Comparison of ENCODE assay signal across 8 mouse cellular contexts in the genomic region with DNA sequence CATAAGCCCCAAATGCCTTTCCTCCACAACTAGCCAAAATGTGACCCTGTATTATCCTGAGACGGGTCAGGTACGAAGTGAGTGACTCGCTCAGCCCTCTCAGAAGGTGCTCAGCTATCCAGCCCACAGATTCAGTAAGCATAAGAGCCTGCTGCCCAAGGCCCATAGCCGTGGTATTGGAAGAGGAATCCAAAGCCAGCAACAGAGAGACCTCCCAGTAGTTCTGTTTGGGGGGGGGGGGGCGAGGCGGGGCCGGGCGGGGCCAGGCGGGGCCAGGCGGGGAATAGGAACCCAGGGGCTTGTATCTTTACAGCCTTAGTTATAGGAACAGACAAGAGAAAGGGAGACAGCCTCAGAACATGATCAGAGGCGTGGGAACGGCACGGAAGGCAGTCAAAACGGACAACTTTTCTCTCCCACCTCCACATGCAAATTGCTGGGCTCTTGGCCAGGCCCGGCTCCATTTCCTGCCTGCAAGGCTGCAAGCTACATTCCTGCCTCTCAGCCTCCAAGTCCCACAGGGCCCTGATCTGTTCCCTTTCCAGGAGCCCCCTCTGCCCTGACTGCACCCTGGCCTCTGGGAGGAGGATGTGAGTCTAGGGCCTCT. TPM values are rescaled to one million over a fixed set of nuclear protein-coding genes. Genes with fewer than 3 reads are reported as not detected.
DNase-seq lines count a peak whose midpoint lies in the region; ATAC-seq and TF ChIP-seq lines count a peak whose summit lies in the region.

No protein-coding gene starts in this region.

- peak; percentile 45 for ATAC-seq in intestine, embryonic 16.5 days

- peak overlapping the region; percentile 38 for H3K4me3 ChIP-seq in embryonic facial prominence, embryonic 10.5 days
- H3K4me3 ChIP-seq in intestine, embryonic 16.5 days (ENCODE audit: low read length), result peak overlapping the region; percentile 26
- H3K4me3 ChIP-seq in cerebellum, adult 2 months (replicated peaks; ENCODE audit: insufficient read depth, low read depth, low read length), result no peak overlapping the region

- H3K9me3 ChIP-seq in embryonic facial prominence, embryonic 10.5 days, result no peaks in the 10 kb centered on the region
- H3K9me3 ChIP-seq in intestine, embryonic 16.5 days (ENCODE audit: control insufficient read depth, low read length), result no peaks in the 10 kb centered on the region

- TF ChIP-seq CTCF in cerebellum, adult 2 months (IDR thresholded peaks at IDR 0.05; ENCODE audit: borderline replicate concordance, insufficient read depth, low read depth, low read length), result no peak

- H3K4me1 ChIP-seq in embryonic facial prominence, embryonic 10.5 days, result peaks cover 95% of the 10 kb centered on the region
- peaks cover 66% of the 10 kb centered on the region for H3K4me1 ChIP-seq in intestine, embryonic 16.5 days (ENCODE audit: control insufficient read depth, insufficient read depth, low read length)
- H3K4me1 ChIP-seq in cerebellum, adult 2 months (ENCODE audit: control insufficient read depth, insufficient read depth, low read length), result no peaks in the 10 kb centered on the region

- peak overlapping the region; percentile 55 for H3K4me2 ChIP-seq in intestine, embryonic 16.5 days (ENCODE audit: low read depth, low read length)

- peak overlapping the region; percentile 57 for H3K9ac ChIP-seq in intestine, embryonic 16.5 days (ENCODE audit: low read depth, low read length)

- H3K27me3 ChIP-seq in embryonic facial prominence, embryonic 10.5 days (replicated peaks; ENCODE audit: low read depth, poor library complexity, severe bottlenecking), result peaks cover 56% of the 10 kb centered on the region
- no peaks in the 10 kb centered on the region for H3K27me3 ChIP-seq in intestine, embryonic 16.5 days (replicated peaks; ENCODE audit: control insufficient read depth, insufficient read depth, low read length)
- no peaks in the 10 kb centered on the region for H3K27me3 ChIP-seq in splenic B cell, adult 2 months (ENCODE audit: control insufficient read depth, insufficient read depth, low read length, poor library complexity, severe bottlenecking)
- no peaks in the 10 kb centered on the region for H3K27me3 ChIP-seq in cerebellum, adult 2 months (ENCODE audit: control insufficient read depth, insufficient read depth, low read length)

- H3K36me3 ChIP-seq in embryonic facial prominence, embryonic 10.5 days (replicated peaks), result peaks cover 4% of the 10 kb centered on the region; the same call in 1 of the 2 replicates
- H3K36me3 ChIP-seq in intestine, embryonic 16.5 days (ENCODE audit: control insufficient read depth, insufficient read depth, low read length), result no peaks in the 10 kb centered on the region
- no peaks in the 10 kb centered on the region; the same call in 1 of the 2 replicates for H3K36me3 ChIP-seq in splenic B cell, adult 2 months (ENCODE audit: control insufficient read depth, insufficient read depth, low read length, poor library complexity, severe bottlenecking)

- 18% methylated on average over 15 of the region's 15 CpGs for WGBS in embryonic facial prominence, embryonic 10.5 days
- 19% methylated on average over 12 of the region's 15 CpGs for WGBS in intestine, embryonic 16.5 days
- WGBS in cerebellum, adult 2 months, result 19% methylated on average over 15 of the region's 15 CpGs

- peak overlapping the region; percentile 83 for H3K27ac ChIP-seq in embryonic facial prominence, embryonic 10.5 days (replicated peaks)
- H3K27ac ChIP-seq in intestine, embryonic 16.5 days (ENCODE audit: low read length), result peak overlapping the region; percentile 89
- H3K27ac ChIP-seq in cerebellum, adult 2 months (ENCODE audit: insufficient read depth, low read length), result no peak overlapping the region

- DNase-seq in MN1 (ENCODE audit: low spot score), result peak; percentile 73
- DNase-seq in embryonic facial prominence, embryonic 10.5 days (ENCODE audit: low spot score), result peak; percentile 65
- peak; percentile 99 for DNase-seq in heart, adult 11 months
- DNase-seq in left cerebral cortex, adult 8-10 months (ENCODE audit: low spot score in 2 of 2), result peak; percentile 45 to 70
- peak; percentile 56 for DNase-seq in lung, postnatal 25 days (ENCODE audit: low spot score)
- peak; percentile 17 for DNase-seq in splenic B cell, adult 2 months (ENCODE audit: low read depth, low spot score)
- DNase-seq in cerebellum, adult 2 months, result no peak

- TF ChIP-seq POLR2A in cerebellum, adult 2 months (IDR thresholded peaks at IDR 0.05; ENCODE audit: borderline replicate concordance, insufficient read depth, low read length), result no peak

RNA-seq across cellular contexts. Expression of gene Lrrc71, which starts 15.4 kb away (rescaled TPM):
- 0.28 and 0.41 TPM in 2 replicates for polyA plus RNA-seq in embryonic facial prominence, embryonic 10.5 days (2016; fragmentation: Nextera tagmentation; extraction: Ambion mirVana)
- 0.39 and 0.58 TPM in 2 replicates for polyA plus RNA-seq in intestine, embryonic 16.5 days (2015; fragmentation: Nextera tagmentation; extraction: Ambion mirVana)
- 1 to 10 TPM in 2 of 4 experiments, under 1 TPM in 2; 0.57 to 2.5 (median 1.3) TPM for total RNA-seq in left cerebral cortex, adult 8-10 months (2022)
- polyA plus RNA-seq in cerebellum, adult 2 months (2012; rRNA removed), result 0.47 and 0.70 TPM in 2 replicates

RNA-seq across cellular contexts. Expression of gene Ntrk1, which starts 31.2 kb away (rescaled TPM):
- 10.7 and 11.0 TPM in 2 replicates for polyA plus RNA-seq in embryonic facial prominence, embryonic 10.5 days (2016; fragmentation: Nextera tagmentation; extraction: Ambion mirVana)
- polyA plus RNA-seq in intestine, embryonic 16.5 days (2015; fragmentation: Nextera tagmentation; extraction: Ambion mirVana), result 1.4 and 1.6 TPM in 2 replicates
- 1 to 10 TPM; 1.9 to 3.0 (median 2.5) TPM for total RNA-seq in left cerebral cortex, adult 8-10 months (2022)
- 2.5 and 2.8 TPM in 2 replicates for polyA plus RNA-seq in cerebellum, adult 2 months (2012; rRNA removed)

RNA-seq across cellular contexts. Expression of gene Insrr, which starts 33.0 kb away (rescaled TPM):
- polyA plus RNA-seq in embryonic facial prominence, embryonic 10.5 days (2016; fragmentation: Nextera tagmentation; extraction: Ambion mirVana), result 0.49 and 0.54 TPM in 2 replicates
- 0.27 and 0.39 TPM in 2 replicates for polyA plus RNA-seq in intestine, embryonic 16.5 days (2015; fragmentation: Nextera tagmentation; extraction: Ambion mirVana)
- 1 to 10 TPM in 2 of 4 experiments, under 1 TPM in 2; 0.66 to 1.6 (median 1.1) TPM for total RNA-seq in left cerebral cortex, adult 8-10 months (2022)
- polyA plus RNA-seq in cerebellum, adult 2 months (2012; rRNA removed), result 1.3 and 1.4 TPM in 2 replicates

Comparison
In these comparisons a context has a peak if more than half of its experiments do, and no peak if none do; other contexts are left out.
1. DNase-seq: peak in MN1 (single experiment), embryonic facial prominence, embryonic 10.5 days (single experiment), heart, adult 11 months (single experiment), left cerebral cortex, adult 8-10 months (2 of 2), lung, postnatal 25 days (single experiment) and splenic B cell, adult 2 months (single experiment); none in cerebellum, adult 2 months (0 of 2).